Mouse (Mus musculus): ENCODE results near the gene Grk2. TPM values are rescaled to one million over a fixed set of nuclear protein-coding genes. Genes with fewer than 3 reads are reported as not detected.
"Not testable (repeated sequence)": the region's sequence is repeated elsewhere in the genome, so short reads cannot be mapped to it uniquely, and the experiment has no call there.

Grk2 gene
- polyA plus RNA-seq, 1 experiment from 2014 or later, result 12.2 TPM

- H3K4me1 ChIP-seq, result peaks cover 13% of the 10 kb centered on the region
- H3K27me3 ChIP-seq (ENCODE audit: low read depth, poor library complexity, severe bottlenecking), result peaks cover 10% of the 10 kb centered on the region; the same call in 1 of the 2 replicates
- no peaks in the 10 kb centered on the region for H3K36me3 ChIP-seq
- peak overlapping the region; percentile 75 for H3K4me3 ChIP-seq
- peak; percentile 90 for DNase-seq (ENCODE audit: low spot score)
- H3K9me3 ChIP-seq (replicated peaks), result no peaks in the 10 kb centered on the region
- H3K27ac ChIP-seq (replicated peaks), result peak overlapping the region; percentile 80
- WGBS, result 2% methylated on average over 41 of the region's 41 CpGs
Observed at GRCm38 (mm10) chr19:4257216-4257896, 48.7 kb downstream of the Grk2 start.

GRCm38 (mm10) chr19:4255583-4256162, 50.3 kb downstream of the Grk2 start:
- H3K9me3 ChIP-seq (replicated peaks), result no peaks in the 10 kb centered on the region
- no peaks in the 10 kb centered on the region for H3K36me3 ChIP-seq
- 76% methylated on average over 11 of the region's 11 CpGs for WGBS
- peaks cover 13% of the 10 kb centered on the region for H3K4me1 ChIP-seq
- no peak overlapping the region for H3K27ac ChIP-seq (replicated peaks)
- no peak overlapping the region for H3K4me3 ChIP-seq
- H3K27me3 ChIP-seq (ENCODE audit: low read depth, poor library complexity, severe bottlenecking), result peaks cover 10% of the 10 kb centered on the region; the same call in 1 of the 2 replicates
- no peak for DNase-seq (ENCODE audit: low spot score)

- Histone ChIP-seq H3K36me3 (no peaks in the 10 kb centered on the region), H3K27ac (replicated peaks) (no peak overlapping the region), H3K9me3 (replicated peaks) (no peaks in the 10 kb centered on the region), H3K27me3 (ENCODE audit: low read depth, poor library complexity, severe bottlenecking) (peaks cover 10% of the 10 kb centered on the region; the same call in 1 of the 2 replicates), H3K4me1 (peaks cover 13% of the 10 kb centered on the region), H3K4me3 (no peak overlapping the region)
- WGBS, result 84% methylated on average over 7 of the region's 7 CpGs
- DNase-seq (ENCODE audit: low spot score), result no peak
Observed at GRCm38 (mm10) chr19:4254230-4254629, 51.8 kb downstream of the Grk2 start.

- not testable (repeated sequence) for H3K4me3 ChIP-seq; H3K27me3 ChIP-seq (ENCODE audit: low read depth, poor library complexity, severe bottlenecking); H3K36me3 ChIP-seq; H3K27ac ChIP-seq (replicated peaks); H3K4me1 ChIP-seq; H3K9me3 ChIP-seq (replicated peaks); DNase-seq (ENCODE audit: low spot score)
- 86% methylated on average over 1 of the region's 1 CpGs for WGBS
Observed at GRCm38 (mm10) chr19:4248683-4249082, 57.3 kb downstream of the Grk2 start.

GRCm38 (mm10) chr19:4247010-4247409, 59.0 kb downstream of the Grk2 start:
- DNase-seq (ENCODE audit: low spot score), result no peak
- 58% methylated on average over 1 of the region's 1 CpGs for WGBS

GRCm38 (mm10) chr19:4244775-4245174, 61.2 kb downstream of the Grk2 start:
- Histone ChIP-seq H3K4me1 (no peaks in the 10 kb centered on the region), H3K27me3 (ENCODE audit: low read depth, poor library complexity, severe bottlenecking) (no peaks in the 10 kb centered on the region), H3K36me3 (no peaks in the 10 kb centered on the region), H3K27ac (replicated peaks) (no peak overlapping the region), H3K9me3 (replicated peaks) (no peaks in the 10 kb centered on the region), H3K4me3 (no peak overlapping the region)
- no peak for DNase-seq (ENCODE audit: low spot score)
- WGBS, result 87% methylated on average over 6 of the region's 6 CpGs

More at GRCm38 (mm10) chr19:4247010-4247409, 59.0 kb downstream of the Grk2 start:
- Histone ChIP-seq H3K4me3 (no peak overlapping the region), H3K9me3 (replicated peaks) (no peaks in the 10 kb centered on the region), H3K27ac (replicated peaks) (no peak overlapping the region), H3K36me3 (no peaks in the 10 kb centered on the region), H3K27me3 (ENCODE audit: low read depth, poor library complexity, severe bottlenecking) (no peaks in the 10 kb centered on the region), H3K4me1 (no peaks in the 10 kb centered on the region)

GRCm38 (mm10) chr19:4242416-4242815, 63.6 kb downstream of the Grk2 start:
- H3K9me3 ChIP-seq (replicated peaks), result no peaks in the 10 kb centered on the region
- no peak overlapping the region for H3K27ac ChIP-seq (replicated peaks)
- 71% methylated on average over 3 of the region's 3 CpGs for WGBS
- no peak for DNase-seq (ENCODE audit: low spot score)
- no peaks in the 10 kb centered on the region for H3K27me3 ChIP-seq (ENCODE audit: low read depth, poor library complexity, severe bottlenecking)
- H3K4me3 ChIP-seq, result no peak overlapping the region
- H3K36me3 ChIP-seq, result no peaks in the 10 kb centered on the region
- no peaks in the 10 kb centered on the region for H3K4me1 ChIP-seq

- Histone ChIP-seq H3K4me1 (no peaks in the 10 kb centered on the region; the same call in 1 of the 2 replicates), H3K27me3 (ENCODE audit: low read depth, poor library complexity, severe bottlenecking) (no peaks in the 10 kb centered on the region), H3K9me3 (replicated peaks) (no peaks in the 10 kb centered on the region), H3K36me3 (no peaks in the 10 kb centered on the region), H3K4me3 (no peak overlapping the region), H3K27ac (replicated peaks) (no peak overlapping the region)
- no peak for DNase-seq (ENCODE audit: low spot score)
- 64% methylated on average over 8 of the region's 8 CpGs for WGBS
Observed at GRCm38 (mm10) chr19:4240247-4240668, 65.8 kb downstream of the Grk2 start.

Small RNAs within 50 kb of the gene (microRNA-seq; reads per million reads assigned to microRNA genes)
- gene Mir6985, result not detected

Other genes with a start within 250 kb of the Grk2 start
- gene Gstp3, start 246.7 kb downstream of the Grk2 start, polyA plus RNA-seq (2016; fragmentation: Nextera tagmentation; extraction: Ambion mirVana), result 0.23 TPM in 1 of 2 replicates, not detected in the other
- not detected in 2 replicates for gene Cabp2, start 224.6 kb downstream of the Grk2 start, polyA plus RNA-seq (2016; fragmentation: Nextera tagmentation; extraction: Ambion mirVana)
- 76.2 and 82.5 TPM in 2 replicates for gene Cdk2ap2, start 209.0 kb downstream of the Grk2 start, polyA plus RNA-seq (2016; fragmentation: Nextera tagmentation; extraction: Ambion mirVana)
- 12.8 and 15.1 TPM in 2 replicates for gene Pitpnm1, start 206.2 kb downstream of the Grk2 start, polyA plus RNA-seq (2016; fragmentation: Nextera tagmentation; extraction: Ambion mirVana)
- 60.6 and 61.7 TPM in 2 replicates for gene Aip, start 180.4 kb downstream of the Grk2 start, polyA plus RNA-seq (2016; fragmentation: Nextera tagmentation; extraction: Ambion mirVana)
- not detected in 2 replicates for gene Gpr152, start 166.4 kb downstream of the Grk2 start, polyA plus RNA-seq (2016; fragmentation: Nextera tagmentation; extraction: Ambion mirVana)
- not detected in 2 replicates for gene Cabp4, start 162.2 kb downstream of the Grk2 start, polyA plus RNA-seq (2016; fragmentation: Nextera tagmentation; extraction: Ambion mirVana)
- gene Coro1b, start 157.6 kb downstream of the Grk2 start, polyA plus RNA-seq (2016; fragmentation: Nextera tagmentation; extraction: Ambion mirVana), result 133 and 138 TPM in 2 replicates
- 0.67 TPM in 1 of 2 replicates, not detected in the other for gene Ptprcap, start 152.6 kb downstream of the Grk2 start, polyA plus RNA-seq (2016; fragmentation: Nextera tagmentation; extraction: Ambion mirVana)
- 58.8 and 71.4 TPM in 2 replicates for gene Rps6kb2, start 142.9 kb downstream of the Grk2 start, polyA plus RNA-seq (2016; fragmentation: Nextera tagmentation; extraction: Ambion mirVana)
- 2.8 and 4.1 TPM in 2 replicates for gene Carns1, start 130.7 kb downstream of the Grk2 start, polyA plus RNA-seq (2016; fragmentation: Nextera tagmentation; extraction: Ambion mirVana)
- gene Tbc1d10c, start 114.9 kb downstream of the Grk2 start, polyA plus RNA-seq (2016; fragmentation: Nextera tagmentation; extraction: Ambion mirVana), result 0.85 and 1.2 TPM in 2 replicates
- gene Ppp1ca, start 114.2 kb downstream of the Grk2 start, polyA plus RNA-seq (2016; fragmentation: Nextera tagmentation; extraction: Ambion mirVana), result 1,003 and 1,059 TPM in 2 replicates
- 58.9 and 60.3 TPM in 2 replicates for gene Rad9a, start 104.6 kb downstream of the Grk2 start, polyA plus RNA-seq (2016; fragmentation: Nextera tagmentation; extraction: Ambion mirVana)
- 0.65 and 0.74 TPM in 2 replicates for gene Clcf1, start 92.0 kb downstream of the Grk2 start, polyA plus RNA-seq (2016; fragmentation: Nextera tagmentation; extraction: Ambion mirVana)
- not detected in 2 replicates for gene AC109138.7, start 91.9 kb downstream of the Grk2 start, polyA plus RNA-seq (2016; fragmentation: Nextera tagmentation; extraction: Ambion mirVana)
- gene Pold4, start 74.3 kb downstream of the Grk2 start, polyA plus RNA-seq (2016; fragmentation: Nextera tagmentation; extraction: Ambion mirVana), result 12.2 and 15.6 TPM in 2 replicates
- 3.2 and 3.6 TPM in 2 replicates for gene Ssh3, start 37.0 kb downstream of the Grk2 start, polyA plus RNA-seq (2016; fragmentation: Nextera tagmentation; extraction: Ambion mirVana)
- gene Ankrd13d, start 23.1 kb downstream of the Grk2 start, polyA plus RNA-seq (2016; fragmentation: Nextera tagmentation; extraction: Ambion mirVana), result 11.7 and 12.6 TPM in 2 replicates
- 47.7 and 50.4 TPM in 2 replicates for gene Kdm2a, start 92.1 kb upstream of the Grk2 start, polyA plus RNA-seq (2016; fragmentation: Nextera tagmentation; extraction: Ambion mirVana)
- 13.7 and 13.9 TPM in 2 replicates for gene Rhod, start 133.2 kb upstream of the Grk2 start, polyA plus RNA-seq (2016; fragmentation: Nextera tagmentation; extraction: Ambion mirVana)
- gene Syt12, start 171.2 kb upstream of the Grk2 start, polyA plus RNA-seq (2016; fragmentation: Nextera tagmentation; extraction: Ambion mirVana), result 1.7 and 2.0 TPM in 2 replicates
- not detected in 2 replicates for gene 2010003K11Rik, start 192.4 kb upstream of the Grk2 start, polyA plus RNA-seq (2016; fragmentation: Nextera tagmentation; extraction: Ambion mirVana)
- 20.9 and 24.1 TPM in 2 replicates for gene Pcx, start 204.2 kb upstream of the Grk2 start, polyA plus RNA-seq (2016; fragmentation: Nextera tagmentation; extraction: Ambion mirVana)

Data from midbrain, embryonic 10.5 days (tissue).